Mouse (Mus musculus): ENCODE measurements around the gene Ppa2.

DNA sequence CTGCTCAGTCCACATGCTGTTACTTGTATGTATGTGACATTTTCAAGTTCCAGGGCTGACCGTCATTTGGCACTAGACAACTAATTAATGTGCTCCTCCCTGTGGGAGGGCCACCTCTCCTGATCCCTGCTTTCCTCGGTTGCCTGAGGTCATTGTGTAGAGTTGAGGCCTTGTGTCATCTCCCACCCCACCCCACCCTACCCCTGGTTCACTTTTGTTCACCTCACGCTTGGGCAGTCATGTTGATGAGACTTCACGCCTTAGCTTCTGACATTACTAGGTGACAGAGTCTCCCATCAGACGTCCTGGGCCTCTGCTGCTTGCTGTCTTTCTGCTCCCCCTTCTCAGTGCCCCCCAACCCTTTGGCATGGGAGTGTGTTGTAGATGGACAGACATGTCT is 15.2 kb downstream of the Ppa2 start:
- TF ChIP-seq ELF1 (IDR thresholded peaks at IDR 0.05; ENCODE audit: low read depth, low read length) (no peak), CTCF (IDR thresholded peaks at IDR 0.05 in 2 of 3, conservative IDR thresholded peaks at IDR 0.05 in 1 of 3; ENCODE audit: control insufficient read depth in 1 of 3, insufficient read depth in 1 of 3, low read depth in 2 of 3, low read length in 3 of 3, poor library complexity in 1 of 3, severe bottlenecking in 1 of 3) (no peak), GABPA (IDR thresholded peaks at IDR 0.05; ENCODE audit: low read depth, low read length) (no peak), ZMIZ1 (IDR thresholded peaks at IDR 0.05; ENCODE audit: low read depth, low read length) (no peak)

All from MEL (cell line).